Mouse (Mus musculus) MEL (cell line): ENCODE data around the gene Dmkn. TPM values are rescaled to one million over a fixed set of nuclear protein-coding genes. Genes with fewer than 3 reads are reported as not detected.
A peak's percentile ranks its signal among the peaks of the same experiment; 100 is the strongest.

Source experiments
- DNase-seq: peaks from one replicate; pipeline ENCODE4 v3.0.0; 2011; ENCODE audit warnings: low read depth, low spot score
- H3K27ac ChIP-seq: 2 replicates; pipeline ENCODE4 v1.5.1; 2012; ENCODE audit warnings: low read depth, mild to moderate bottlenecking, control low read depth, low read length, moderate library complexity; ENCODE audit not compliant: control insufficient read depth
- H3K27me3 ChIP-seq, 2 experiments: fragments of 150-350 bp in 1 of 2; sonication (generic) in 1 of 2; 2 replicates each; pipeline ENCODE4 v1.6.1; 2012; ENCODE audit warnings: low read length in 2 of 2, mild to moderate bottlenecking in 2 of 2, improper control_type of control experiment in 1 of 2, moderate library complexity in 1 of 2; ENCODE audit not compliant: insufficient read depth in 2 of 2, control insufficient read depth in 1 of 2
- H3K36me3 ChIP-seq, 2 experiments: 2 replicates each; pipeline ENCODE4 v1.6.1; 2012 to 2014; ENCODE audit warnings: low read length in 2 of 2, improper control_type of control experiment in 1 of 2, inconsistent platforms in 1 of 2, mild to moderate bottlenecking in 1 of 2; ENCODE audit not compliant: insufficient read depth in 2 of 2, control insufficient read depth in 1 of 2
- H3K4me1 ChIP-seq, 2 experiments: fragments of 150-350 bp in 1 of 2; sonication (generic) in 1 of 2; 2 replicates each; pipeline ENCODE4 v1.6.1; 2012; ENCODE audit warnings: low read length in 2 of 2, improper control_type of control experiment in 1 of 2, mild to moderate bottlenecking in 1 of 2; ENCODE audit not compliant: insufficient read depth in 2 of 2, control insufficient read depth in 1 of 2
- H3K4me3 ChIP-seq, 2 experiments: fragments of 150-350 bp in 1 of 2; sonication (generic) in 1 of 2; 2 replicates each; pipeline ENCODE4 v1.5.1; 2012; ENCODE audit warnings: low read depth in 2 of 2, low read length in 2 of 2, mild to moderate bottlenecking in 2 of 2, moderate library complexity in 2 of 2, control low read depth in 1 of 2, improper control_type of control experiment in 1 of 2; ENCODE audit not compliant: control insufficient read depth in 1 of 2, insufficient read depth in 1 of 2
- H3K79me2 ChIP-seq: 2 replicates; pipeline ENCODE4 v1.6.1; 2012; ENCODE audit warnings: mild to moderate bottlenecking, low read length, moderate library complexity; ENCODE audit not compliant: control insufficient read depth, poor library complexity, insufficient read depth
- H3K9ac ChIP-seq: 2 replicates; pipeline ENCODE4 v1.6.1; 2012; ENCODE audit warnings: low read depth, mild to moderate bottlenecking, control low read depth, low read length, moderate library complexity; ENCODE audit not compliant: control insufficient read depth, poor library complexity, severe bottlenecking
- H3K9me3 ChIP-seq: fragments of 150-350 bp; sonication (generic); replicated peaks from 2 replicates; pipeline ENCODE4 v1.6.1; 2012; ENCODE audit warnings: mild to moderate bottlenecking, low read length, improper control_type of control experiment, moderate library complexity; ENCODE audit not compliant: insufficient read depth
- BHLHE40 ChIP-seq: IDR thresholded peaks from 2 replicates; pipeline ENCODE4 v1.6.1; 2012; ENCODE audit warnings: low read depth, mild to moderate bottlenecking, inconsistent platforms, low read length, improper control_type of control experiment, borderline replicate concordance
- CHD1 ChIP-seq: IDR thresholded peaks from 2 replicates; pipeline ENCODE4 v1.6.1; 2012; ENCODE audit warnings: low read depth, mild to moderate bottlenecking, inconsistent platforms, low read length, improper control_type of control experiment
- CHD2 ChIP-seq: IDR thresholded peaks from 2 replicates; pipeline ENCODE4 v1.6.1; 2011; ENCODE audit warnings: low read length, improper control_type of control experiment
- CTCF ChIP-seq, 3 experiments: IDR thresholded peaks in 2 of 3; conservative IDR thresholded peaks in 1 of 3; 2 replicates each; pipeline ENCODE4 v1.5.1; 2011 to 2012; ENCODE audit warnings: low read length in 3 of 3, low read depth in 2 of 3, mild to moderate bottlenecking in 2 of 3, improper control_type of control experiment in 1 of 3, inconsistent platforms in 1 of 3, mixed read lengths in 1 of 3, moderate library complexity in 1 of 3; ENCODE audit not compliant: control insufficient read depth in 1 of 3, insufficient read depth in 1 of 3, poor library complexity in 1 of 3, severe bottlenecking in 1 of 3
- E2F4 ChIP-seq: IDR thresholded peaks from 2 replicates; pipeline ENCODE4 v1.6.1; 2011; ENCODE audit warnings: low read depth, low read length, improper control_type of control experiment, borderline replicate concordance
- ELF1 ChIP-seq: IDR thresholded peaks from 2 replicates; pipeline ENCODE4 v1.6.1; 2014; ENCODE audit warnings: low read depth, mild to moderate bottlenecking, inconsistent platforms, low read length, improper control_type of control experiment, moderate library complexity
- EP300 ChIP-seq, 2 experiments: IDR thresholded peaks; 2 replicates each; pipeline ENCODE4 v1.6.1; 2011; ENCODE audit warnings: improper control_type of control experiment in 2 of 2, low read length in 2 of 2, low read depth in 1 of 2, mild to moderate bottlenecking in 1 of 2
- ETS1 ChIP-seq: IDR thresholded peaks from 2 replicates; pipeline ENCODE4 v1.6.1; 2012; ENCODE audit warnings: low read depth, mild to moderate bottlenecking, inconsistent platforms, low read length, improper control_type of control experiment, moderate library complexity
- GABPA ChIP-seq: IDR thresholded peaks from 2 replicates; pipeline ENCODE4 v1.6.1; 2012; ENCODE audit warnings: low read depth, mild to moderate bottlenecking, inconsistent platforms, low read length, improper control_type of control experiment, moderate library complexity
- GATA1 ChIP-seq: IDR thresholded peaks from 2 replicates; pipeline ENCODE4 v1.6.1; 2011; ENCODE audit warnings: low read depth, low read length, improper control_type of control experiment
- HCFC1 ChIP-seq: IDR thresholded peaks from 2 replicates; pipeline ENCODE4 v1.6.1; 2012; ENCODE audit warnings: low read depth, mild to moderate bottlenecking, inconsistent platforms, low read length, improper control_type of control experiment, moderate library complexity
- JUND ChIP-seq: IDR thresholded peaks from 2 replicates; pipeline ENCODE4 v1.6.1; 2011; ENCODE audit warnings: low read depth, mild to moderate bottlenecking, improper control_type of control experiment, low read length
- MAFK ChIP-seq: IDR thresholded peaks from 2 replicates; pipeline ENCODE4 v1.6.1; 2011; ENCODE audit warnings: low read depth, mild to moderate bottlenecking, low read length, improper control_type of control experiment, borderline replicate concordance
- MAX ChIP-seq: IDR thresholded peaks from 2 replicates; pipeline ENCODE4 v1.6.1; 2011; ENCODE audit warnings: low read length, improper control_type of control experiment
- MEF2A ChIP-seq: IDR thresholded peaks from 2 replicates; pipeline ENCODE4 v1.6.1; 2014; ENCODE audit warnings: low read depth, mild to moderate bottlenecking, inconsistent platforms, low read length, improper control_type of control experiment; ENCODE audit not compliant: poor library complexity, insufficient replicate concordance, severe bottlenecking; ENCODE audit errors: extremely low read depth
- MYB ChIP-seq: IDR thresholded peaks from 2 replicates; pipeline ENCODE4 v1.6.1; 2011; ENCODE audit warnings: mild to moderate bottlenecking, low read depth, low read length, improper control_type of control experiment
- MYC ChIP-seq: IDR thresholded peaks from 2 replicates; pipeline ENCODE4 v1.6.1; 2011; ENCODE audit warnings: low read depth, mild to moderate bottlenecking, low read length, improper control_type of control experiment, moderate library complexity
- NELFE ChIP-seq: IDR thresholded peaks from 2 replicates; pipeline ENCODE4 v1.6.1; 2011; ENCODE audit warnings: low read depth, low read length, improper control_type of control experiment
- POLR2A ChIP-seq, 2 experiments: IDR thresholded peaks; 2 replicates each; pipeline ENCODE4 v1.6.1; 2011 to 2012; ENCODE audit warnings: low read length in 2 of 2, mild to moderate bottlenecking in 2 of 2, control low read depth in 1 of 2, improper control_type of control experiment in 1 of 2, low read depth in 1 of 2, moderate library complexity in 1 of 2; ENCODE audit not compliant: control insufficient read depth in 1 of 2, insufficient read depth in 1 of 2, poor library complexity in 1 of 2
- POLR2AphosphoS2 ChIP-seq: IDR thresholded peaks from 2 replicates; pipeline ENCODE4 v1.6.1; 2011; ENCODE audit warnings: low read length, improper control_type of control experiment
- POLR2AphosphoS5 ChIP-seq: IDR thresholded peaks from 2 replicates; pipeline ENCODE4 v1.6.1; 2012; ENCODE audit warnings: low read depth, borderline replicate concordance, mild to moderate bottlenecking, inconsistent platforms, low read length, moderate library complexity, mixed read lengths
- RAD21 ChIP-seq: IDR thresholded peaks from 2 replicates; pipeline ENCODE4 v1.6.1; 2011; ENCODE audit warnings: mild to moderate bottlenecking, low read depth, low read length, improper control_type of control experiment
- RCOR1 ChIP-seq: IDR thresholded peaks from 2 replicates; pipeline ENCODE4 v1.6.1; 2012; ENCODE audit warnings: low read depth, mild to moderate bottlenecking, inconsistent platforms, low read length, improper control_type of control experiment
- SIN3A ChIP-seq: IDR thresholded peaks from 2 replicates; pipeline ENCODE4 v1.6.1; 2012; ENCODE audit warnings: low read length, improper control_type of control experiment, inconsistent platforms
- SMC3 ChIP-seq: IDR thresholded peaks from 2 replicates; pipeline ENCODE4 v1.6.1; 2011; ENCODE audit warnings: low read depth, low read length, improper control_type of control experiment
- TAL1 ChIP-seq: IDR thresholded peaks from 2 replicates; pipeline ENCODE4 v1.6.1; 2012; ENCODE audit warnings: mild to moderate bottlenecking, inconsistent platforms, low read length, moderate library complexity, mixed read lengths
- TBP ChIP-seq: IDR thresholded peaks from 2 replicates; pipeline ENCODE4 v1.8.0; 2011; ENCODE audit warnings: low read depth, low read length, improper control_type of control experiment
- TCF12 ChIP-seq: IDR thresholded peaks from 2 replicates; pipeline ENCODE4 v1.6.1; 2014; ENCODE audit warnings: low read depth, mild to moderate bottlenecking, inconsistent platforms, low read length, improper control_type of control experiment, moderate library complexity
- UBTF ChIP-seq: IDR thresholded peaks from 2 replicates; pipeline ENCODE4 v1.6.1; 2012; ENCODE audit warnings: low read depth, mild to moderate bottlenecking, inconsistent platforms, low read length, improper control_type of control experiment, moderate library complexity, borderline replicate concordance; ENCODE audit not compliant: insufficient read depth
- USF2 ChIP-seq, 2 experiments: IDR thresholded peaks; 2 replicates each; pipeline ENCODE4 v1.6.1; 2011 to 2012; ENCODE audit warnings: improper control_type of control experiment in 2 of 2, low read length in 2 of 2, borderline replicate concordance in 1 of 2, inconsistent platforms in 1 of 2, low read depth in 1 of 2, mild to moderate bottlenecking in 1 of 2; ENCODE audit not compliant: insufficient read depth in 1 of 2
- ZC3H11A ChIP-seq: IDR thresholded peaks from 2 replicates; pipeline ENCODE4 v1.6.1; 2012; ENCODE audit warnings: low read depth, mild to moderate bottlenecking, inconsistent platforms, low read length, improper control_type of control experiment
- ZMIZ1 ChIP-seq: IDR thresholded peaks from 2 replicates; pipeline ENCODE4 v1.6.1; 2012; ENCODE audit warnings: low read depth, mild to moderate bottlenecking, inconsistent platforms, low read length, improper control_type of control experiment, moderate library complexity
- ZNF384 ChIP-seq: IDR thresholded peaks from 2 replicates; pipeline ENCODE4 v1.6.1; 2012; ENCODE audit warnings: low read depth, mild to moderate bottlenecking, inconsistent platforms, low read length, improper control_type of control experiment
- polyA plus RNA-seq, 2 experiments: library from polyadenylated mRNA; stranded (reverse) in 1 of 2; unstranded in 1 of 2; fragments of >175 nt in 1 of 2; fragments of >200 nt in 1 of 2; gene quantifications; 2 replicates each; pipeline versions ENCODE4 v1.2.1 to v1.2.4; 2012; ENCODE audit warnings: low replicate concordance in 2 of 2, low read depth in 1 of 2; ENCODE audit not compliant: insufficient read length in 2 of 2, insufficient read depth in 1 of 2, missing spikeins in 1 of 2
- total RNA-seq: library from RNA; depleted of rRNA; stranded (reverse); fragments of 300-350 nt; gene quantifications from 2 replicates; pipeline ENCODE4 v1.2.3, GENCODE M21; 2012

Dmkn gene
- total and polyA plus RNA-seq, 3 experiments = not detected

- peak; percentile 67 for DNase-seq
- Histone ChIP-seq H3K36me3 (no peaks in the 10 kb centered on the region), H3K9me3 (no peaks in the 10 kb centered on the region), H3K27ac (no peak overlapping the region), H3K4me1 (peaks cover 0 to 5% of the 10 kb centered on the region in 2 experiments; a peak in 1 of 4 replicates), H3K27me3 (peaks cover 0 to 5% of the 10 kb centered on the region in 2 experiments; a peak in 3 of 4 replicates), H3K9ac (peak overlapping the region; percentile 58), H3K4me3 (peak overlapping the region; percentile 16 to 25; a peak in 3 of 4 replicates), H3K79me2 (no peaks in the 10 kb centered on the region)
- TF ChIP-seq ELF1 (no peak), ZNF384 (no peak), USF2 (IDR thresholded peaks at IDR 0.05; ENCODE audit: borderline replicate concordance in 1 of 2, insufficient read depth in 1 of 2, low read depth in 1 of 2, low read length in 2 of 2) (no peak), RCOR1 (no peak), MAFK (no peak), CTCF (IDR thresholded peaks at IDR 0.05 in 2 of 3, conservative IDR thresholded peaks at IDR 0.05 in 1 of 3; ENCODE audit: control insufficient read depth in 1 of 3, insufficient read depth in 1 of 3, low read depth in 2 of 3, low read length in 3 of 3, poor library complexity in 1 of 3, severe bottlenecking in 1 of 3) (peak; percentile 72 to 82 (median 77)), POLR2A (IDR thresholded peaks at IDR 0.05; ENCODE audit: control insufficient read depth in 1 of 2, insufficient read depth in 1 of 2, low read depth in 1 of 2, low read length in 2 of 2, poor library complexity in 1 of 2) (no peak), MAX (no peak), SIN3A (no peak), SMC3 (peak; percentile 89), MEF2A (no peak), ZC3H11A (peak; percentile 46), JUND (no peak), BHLHE40 (no peak), RAD21 (peak; percentile 53), ETS1 (no peak), UBTF (no peak), NELFE (no peak), EP300 (IDR thresholded peaks at IDR 0.05; ENCODE audit: low read depth in 1 of 2, low read length in 2 of 2) (no peak), POLR2AphosphoS5 (no peak), MYC (no peak), POLR2AphosphoS2 (no peak), TBP (no peak), CHD2 (no peak), HCFC1 (no peak), GABPA (no peak), E2F4 (no peak), MYB (no peak), CHD1 (no peak), ZMIZ1 (no peak), GATA1 (no peak), TCF12 (no peak), TAL1 (no peak)
Measured at GRCm38 (mm10) chr7:30781792-30782191, 18.2 kb downstream of the Dmkn start.
